Mouse (Mus musculus) naive thymus-derived CD4-positive, alpha-beta T cell, adult 2 months (primary cell): ENCODE measurements around the gene Gas8.
"Not testable (repeated sequence)": the region's sequence is repeated elsewhere in the genome, so short reads cannot be mapped to it uniquely, and the experiment has no call there.

Source experiments
- DNase-seq: peaks from one replicate; pipeline ENCODE4 v3.0.0-alpha.2; 2011; ENCODE audit warnings: low read depth

Gas8 gene

GRCm38 (mm10) chr8:123518667-123519066 lies at the start of gene Gas8:
Gas8 (plus strand) TSS chr8:123518834.
- peak; percentile 88 for DNase-seq

GRCm38 (mm10) chr8:123472991-123473390 lies 45.6 kb upstream of the Gas8 start:
- DNase-seq, result not testable (repeated sequence)

DNA sequence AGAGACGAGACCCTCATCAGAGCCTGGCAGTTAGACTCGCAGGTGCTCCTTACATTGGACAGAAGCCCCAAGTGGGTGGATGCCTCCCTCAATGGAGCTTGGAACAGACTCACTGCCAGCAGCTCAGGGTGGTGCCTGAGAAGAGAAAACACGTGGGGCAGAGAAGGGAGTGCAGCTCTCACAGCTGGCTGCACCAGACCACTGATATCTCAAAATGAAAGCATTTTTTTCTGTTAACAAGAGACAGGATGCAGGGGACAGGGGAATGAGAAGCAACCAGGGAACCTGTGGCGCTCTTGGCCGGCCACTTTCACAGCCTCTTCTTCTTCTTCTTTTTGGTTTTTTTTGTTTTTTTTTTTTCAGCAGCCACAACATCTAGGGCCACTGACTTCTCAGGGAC lies 44.1 kb upstream of the Gas8 start:
- DNase-seq, result not testable (repeated sequence)

DNA sequence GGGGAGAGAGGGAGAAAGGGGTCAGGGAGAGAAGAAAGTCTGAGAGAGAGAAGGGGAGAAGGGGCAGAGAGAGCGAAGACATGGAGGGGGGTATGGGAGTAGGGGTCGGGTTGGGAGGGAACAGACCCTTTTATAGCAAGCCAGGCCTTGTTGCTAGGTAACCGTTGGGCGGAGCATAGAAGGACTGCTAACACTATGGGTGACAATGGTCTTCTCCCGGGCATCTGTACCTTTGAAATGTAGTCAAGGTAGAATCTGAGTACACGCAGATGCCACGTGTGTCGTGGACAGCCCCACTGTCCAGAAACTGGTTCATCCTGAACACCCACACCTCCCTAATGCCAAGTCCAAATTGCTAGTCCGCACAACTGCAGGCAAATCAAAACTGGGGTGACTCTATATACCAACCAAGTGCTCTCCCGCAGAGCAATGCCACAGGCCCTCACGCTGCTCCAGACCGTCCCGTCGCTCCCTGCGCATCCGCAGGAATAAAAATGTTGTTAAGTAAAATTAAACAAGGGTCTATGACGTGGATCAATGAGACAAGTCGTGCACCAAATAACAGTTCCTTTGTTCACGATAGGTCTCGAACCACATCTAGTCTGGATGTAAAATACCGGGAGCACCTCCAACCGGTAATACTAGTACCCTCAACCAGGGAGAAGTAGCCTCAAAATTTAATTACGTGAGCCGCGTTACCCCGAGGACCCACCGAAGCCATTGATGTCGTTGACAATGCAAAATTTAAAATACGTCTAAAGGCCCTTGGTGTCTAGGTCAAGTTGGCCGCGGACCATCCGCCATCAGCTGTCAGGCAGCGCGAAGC lies 41.5 kb upstream of the Gas8 start:
- DNase-seq, result no peak

DNA sequence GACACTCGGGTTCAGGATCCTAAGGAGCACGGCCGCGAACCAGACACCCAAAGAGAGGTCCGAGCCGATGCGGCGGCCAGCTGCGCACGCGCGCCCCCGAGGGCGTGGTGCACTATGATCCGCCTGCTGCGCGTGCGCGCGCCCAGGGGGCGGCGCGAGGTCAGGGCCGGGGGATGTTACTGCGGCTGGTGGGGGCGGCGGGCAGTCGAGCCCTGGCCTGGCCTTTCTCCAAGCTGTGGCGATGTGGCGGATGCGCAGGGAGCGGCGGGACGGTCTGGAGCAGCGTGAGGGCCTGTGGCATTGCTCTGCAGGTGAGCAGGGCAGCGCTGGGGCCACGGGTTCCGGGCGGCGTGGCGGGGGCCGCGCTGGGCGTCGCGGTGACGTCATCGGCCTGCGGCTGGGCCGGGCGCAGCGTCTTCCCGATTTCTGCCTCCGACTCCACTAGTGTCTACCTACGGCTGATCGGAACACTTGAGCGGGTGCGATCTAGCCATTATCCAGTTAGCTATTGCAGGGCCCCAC lies 40.8 kb upstream of the Gas8 start, which contains the start of gene Afg3l1:
TSS of gene Afg3l1 (plus strand) at position 167 of the 522 bp plus-strand sequence.
- DNase-seq, result peak; percentile 94

DNA sequence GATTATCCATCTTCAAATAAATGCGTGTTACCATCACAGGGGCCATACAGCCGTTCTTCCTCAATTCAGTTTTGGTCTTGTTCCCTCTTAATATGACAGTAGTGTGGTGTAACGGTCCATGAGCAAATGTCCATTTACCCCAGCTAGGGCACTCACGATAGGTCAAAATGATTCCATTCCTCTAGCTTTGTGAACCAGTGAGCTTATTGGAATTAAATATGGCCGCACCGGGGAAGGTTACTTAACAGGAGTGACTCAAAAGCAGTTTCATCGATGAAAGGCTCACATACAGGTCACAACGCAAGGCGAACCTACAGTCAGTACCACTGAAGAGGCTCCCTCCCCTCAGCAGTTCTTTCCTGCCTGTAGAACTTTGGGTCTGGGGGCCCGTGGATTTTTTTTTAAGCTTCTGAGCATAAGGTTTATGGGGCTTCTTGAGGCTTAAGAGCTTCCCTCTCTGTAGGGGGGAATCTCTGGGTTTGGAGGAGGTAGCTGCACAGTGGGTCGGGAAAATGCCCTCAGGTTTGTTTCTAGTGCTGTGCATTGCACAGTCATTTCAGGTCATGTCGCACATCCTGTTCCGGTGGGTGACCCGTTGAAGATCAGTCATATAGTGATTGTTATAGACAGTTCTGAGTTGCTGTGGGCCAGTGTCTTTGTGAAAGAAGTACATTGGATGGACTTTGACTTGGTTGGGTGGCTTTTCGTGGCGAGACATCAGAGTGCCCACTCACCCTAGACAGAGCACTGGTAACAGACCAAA lies 40.0 kb upstream of the Gas8 start:
- DNase-seq, result no peak

DNA sequence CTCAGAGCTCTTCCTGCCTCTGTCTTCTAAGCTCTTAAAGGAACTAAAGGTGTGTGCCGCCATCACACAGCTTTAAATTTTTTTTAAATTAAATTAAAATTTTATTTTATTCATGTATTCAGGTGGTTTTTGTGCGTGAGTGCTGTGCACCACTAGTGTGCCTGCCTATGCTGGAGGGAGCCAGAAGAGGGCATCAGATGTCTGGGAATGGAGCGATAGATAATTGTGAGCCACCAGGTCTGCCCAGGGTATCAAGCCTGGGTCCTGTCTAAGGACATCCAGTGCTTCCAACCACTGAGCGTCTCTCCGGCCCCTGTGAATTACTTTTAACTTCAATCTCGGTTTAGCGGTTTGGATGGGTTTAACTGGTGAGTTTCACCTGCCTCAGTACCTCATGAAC lies 36.0 kb upstream of the Gas8 start:
- peak; percentile 11 for DNase-seq

GRCm38 (mm10) chr8:123491280-123492075 lies 27.2 kb upstream of the Gas8 start:
- DNase-seq, result no peak

- no peak for DNase-seq
Observed at GRCm38 (mm10) chr8:123492898-123493297, 25.7 kb upstream of the Gas8 start.

- DNase-seq, result no peak
Observed at GRCm38 (mm10) chr8:123497699-123498098, 20.9 kb upstream of the Gas8 start.

DNA sequence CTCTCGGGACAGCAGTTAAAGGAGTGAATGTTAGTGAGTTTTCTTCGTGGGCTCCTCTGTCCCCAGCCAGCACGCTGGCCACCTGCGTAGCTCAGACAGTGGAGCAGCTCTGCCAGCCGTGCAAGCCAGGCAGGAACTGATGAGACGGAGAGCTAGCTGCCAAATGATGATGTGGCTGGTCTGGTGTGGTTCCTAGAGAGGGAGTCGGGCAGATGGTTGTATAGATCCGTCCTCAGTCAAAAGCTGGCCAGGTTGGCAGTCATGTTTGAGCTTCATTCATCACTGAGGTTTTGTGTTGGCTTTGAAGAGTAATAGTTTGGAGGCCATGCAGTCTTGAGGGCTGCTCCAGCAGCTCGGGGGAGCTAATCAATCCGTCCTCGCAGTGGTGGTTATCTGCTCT lies 19.7 kb upstream of the Gas8 start:
- DNase-seq, result no peak

- no peak for DNase-seq
Observed at GRCm38 (mm10) chr8:123499556-123499955, 19.1 kb upstream of the Gas8 start.

GRCm38 (mm10) chr8:123502192-123502591 lies 16.4 kb upstream of the Gas8 start:
- no peak for DNase-seq

- no peak for DNase-seq
Observed at GRCm38 (mm10) chr8:123503801-123504467, 14.7 kb upstream of the Gas8 start.

DNA sequence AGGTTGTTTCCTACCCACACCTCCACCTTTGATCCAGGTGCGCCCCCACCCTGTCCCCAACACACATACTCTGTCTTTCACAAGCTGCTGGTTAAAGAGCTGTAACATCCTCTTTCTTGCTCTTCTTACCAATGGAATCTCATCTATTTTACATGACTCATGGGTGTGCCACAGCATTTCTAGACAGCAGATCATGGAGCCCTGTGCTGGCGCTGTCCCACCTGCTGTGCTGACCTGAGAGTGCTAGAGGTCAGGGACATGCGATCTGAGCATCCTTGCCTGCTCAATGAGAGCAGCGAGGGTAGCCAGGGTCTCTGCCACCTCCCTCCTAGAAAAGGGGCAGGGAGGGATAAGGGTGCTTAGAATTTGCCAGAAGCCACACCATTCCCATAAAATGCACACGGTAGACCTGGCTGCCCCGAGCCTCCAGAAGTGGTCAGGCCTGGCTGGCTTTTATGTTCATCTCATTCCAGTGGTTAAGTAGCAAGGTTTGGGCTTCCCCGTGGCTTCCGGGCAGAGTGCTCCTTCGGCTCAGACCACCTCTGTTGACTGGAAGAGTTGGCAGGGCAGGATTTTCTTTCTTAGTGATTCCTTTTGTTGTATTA lies 13.9 kb upstream of the Gas8 start:
- no peak for DNase-seq

GRCm38 (mm10) chr8:123505267-123505666 lies 13.4 kb upstream of the Gas8 start:
- DNase-seq, result no peak

GRCm38 (mm10) chr8:123505695-123506094 lies 12.9 kb upstream of the Gas8 start:
- no peak for DNase-seq

DNA sequence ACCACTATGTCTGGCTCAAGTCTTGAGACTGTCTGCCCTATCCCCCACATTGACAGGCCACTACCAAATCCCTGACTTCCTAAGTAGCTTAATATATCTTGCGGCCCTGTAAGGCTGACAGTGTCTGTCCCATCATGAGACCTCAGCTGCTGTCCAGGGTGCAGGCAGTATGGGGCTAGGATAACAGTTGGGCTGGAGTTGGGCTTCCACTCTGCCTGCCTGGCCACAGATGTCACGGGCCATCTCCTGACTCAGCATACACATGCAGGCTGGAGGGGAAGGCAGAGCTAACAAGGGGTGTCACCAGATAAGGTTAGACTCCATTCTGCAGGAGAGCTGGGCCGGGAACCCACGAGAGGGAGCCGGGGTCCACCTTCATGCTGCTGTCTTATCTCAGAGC lies 11.5 kb upstream of the Gas8 start:
- DNase-seq, result no peak

DNA sequence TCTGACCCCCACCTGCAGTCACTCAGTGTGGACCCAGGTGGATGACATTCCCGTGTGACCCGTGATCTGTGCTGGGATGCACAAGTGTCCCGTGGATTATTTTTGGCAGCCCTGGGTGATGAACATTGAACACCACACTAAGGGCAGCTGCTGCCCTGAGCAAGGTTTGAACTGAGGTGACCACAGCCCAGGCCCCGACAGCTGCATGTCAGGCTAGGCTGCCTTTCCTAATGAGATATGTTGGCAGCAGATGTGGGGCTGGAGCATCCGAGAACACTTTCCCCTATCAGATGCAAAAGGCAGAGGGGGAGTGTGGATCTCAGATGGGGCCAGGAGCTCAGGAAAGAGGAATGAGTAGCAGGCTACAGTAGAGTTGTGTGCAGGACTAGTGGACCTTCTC lies 7.8 kb upstream of the Gas8 start:
- no peak for DNase-seq

DNA sequence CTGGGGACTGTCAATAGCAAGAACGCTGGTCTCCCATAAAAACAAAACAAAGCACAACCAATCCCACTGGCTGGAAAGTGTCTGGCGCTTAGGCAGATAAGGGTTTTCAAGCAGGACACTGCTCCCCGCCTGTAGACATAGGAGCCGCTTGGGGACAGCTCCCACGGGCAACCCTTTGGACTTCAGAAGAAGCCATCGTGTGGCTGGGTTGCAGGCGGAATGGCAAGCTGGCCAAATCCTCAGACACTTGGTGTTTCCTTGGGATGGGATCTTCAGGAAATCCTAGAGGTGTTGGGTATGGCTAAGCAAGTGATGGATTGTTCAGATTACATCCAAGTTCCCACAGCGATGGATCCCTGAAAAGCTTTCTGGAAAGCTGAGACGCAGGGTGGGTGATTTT lies 4.5 kb upstream of the Gas8 start:
- no peak for DNase-seq
